Mouse (Mus musculus): ENCODE measurements around the gene Icam2. TPM values are rescaled to one million over a fixed set of nuclear protein-coding genes. Genes with fewer than 3 reads are reported as not detected.
A peak's percentile ranks its signal among the peaks of the same experiment; 100 is the strongest.

The Icam2 gene
- total and polyA plus RNA-seq, 2 experiments from 2014 or later, result 7.4 to 11.9 TPM

DNA sequence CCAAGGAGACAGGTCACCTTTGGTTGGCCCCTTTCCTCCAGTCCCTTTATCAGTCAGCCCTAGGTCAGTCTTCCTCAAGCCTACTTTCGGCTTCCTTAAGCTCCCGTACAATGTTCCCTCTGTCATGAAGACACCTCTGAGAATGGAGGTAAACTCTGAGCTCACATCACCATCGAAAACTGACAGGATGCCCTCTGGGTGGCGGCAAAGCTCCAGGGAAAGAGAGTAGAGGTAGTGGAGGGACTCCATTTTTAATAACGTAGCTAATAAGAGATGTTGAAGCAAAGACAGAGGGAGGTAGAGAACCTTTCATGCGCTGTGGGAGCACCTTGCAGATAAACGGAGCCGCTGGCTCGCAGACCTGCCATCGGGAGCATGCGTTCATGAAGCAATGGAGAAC lies 6.9 kb downstream of the Icam2 start:
- H3K9ac ChIP-seq (replicated peaks; ENCODE audit: low read length, poor library complexity, severe bottlenecking), result no peak overlapping the region
- no peak overlapping the region for H3K4me3 ChIP-seq (ENCODE audit: low read depth, low read length)
- DNase-seq (ENCODE audit: low spot score), result no peak
- no peak overlapping the region for H3K27ac ChIP-seq (ENCODE audit: low read depth, low read length)
- no peak overlapping the region for H3K4me2 ChIP-seq (ENCODE audit: low read depth, low read length, poor library complexity, severe bottlenecking)
- ATAC-seq (ENCODE audit: low FRiP score), result no peak
- no peaks in the 10 kb centered on the region for H3K27me3 ChIP-seq (ENCODE audit: insufficient read depth, low read length)
- H3K4me1 ChIP-seq (ENCODE audit: insufficient read depth, low read length), result no peaks in the 10 kb centered on the region
- TF ChIP-seq CTCF (IDR thresholded peaks at IDR 0.05), result peak; percentile 27; the same call in 1 of the 2 replicates
- 84% methylated on average over 11 of the region's 11 CpGs for WGBS
- H3K36me3 ChIP-seq (ENCODE audit: insufficient read depth, low read length), result no peaks in the 10 kb centered on the region
- no peaks in the 10 kb centered on the region for H3K9me3 ChIP-seq (ENCODE audit: low read length)

DNA sequence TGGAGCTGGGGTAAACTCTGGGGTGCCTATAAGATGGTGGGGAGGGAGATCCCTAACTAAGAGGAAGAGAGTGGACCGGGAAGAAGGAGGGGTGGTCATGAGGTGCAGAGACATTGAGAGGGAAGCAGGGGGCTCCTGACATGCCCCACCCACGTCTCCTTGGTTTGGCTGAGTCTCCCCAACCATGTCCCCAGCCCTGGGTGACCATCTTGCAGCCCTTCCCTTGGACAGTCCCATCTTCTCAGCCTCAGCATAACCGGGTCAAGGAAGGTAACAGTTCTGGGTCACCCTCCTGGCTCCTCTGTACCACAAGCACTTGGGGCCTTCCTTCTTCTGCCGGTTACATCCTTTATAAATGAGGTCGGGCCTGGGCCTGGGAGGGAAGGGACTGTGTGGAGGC lies 12.9 kb downstream of the Icam2 start:
- Histone ChIP-seq H3K4me1 (ENCODE audit: insufficient read depth, low read length) (no peaks in the 10 kb centered on the region), H3K4me2 (ENCODE audit: low read depth, low read length, poor library complexity, severe bottlenecking) (no peak overlapping the region), H3K27ac (ENCODE audit: low read depth, low read length) (no peak overlapping the region), H3K9ac (replicated peaks; ENCODE audit: low read length, poor library complexity, severe bottlenecking) (no peak overlapping the region), H3K36me3 (ENCODE audit: insufficient read depth, low read length) (no peaks in the 10 kb centered on the region), H3K9me3 (ENCODE audit: low read length) (no peaks in the 10 kb centered on the region), H3K27me3 (ENCODE audit: insufficient read depth, low read length) (no peaks in the 10 kb centered on the region), H3K4me3 (ENCODE audit: low read depth, low read length) (no peak overlapping the region)
- DNase-seq (ENCODE audit: low spot score), result no peak
- 77% methylated on average over 5 of the region's 5 CpGs for WGBS
- no peak for TF ChIP-seq CTCF (IDR thresholded peaks at IDR 0.05)
- ATAC-seq (ENCODE audit: low FRiP score), result no peak

DNA sequence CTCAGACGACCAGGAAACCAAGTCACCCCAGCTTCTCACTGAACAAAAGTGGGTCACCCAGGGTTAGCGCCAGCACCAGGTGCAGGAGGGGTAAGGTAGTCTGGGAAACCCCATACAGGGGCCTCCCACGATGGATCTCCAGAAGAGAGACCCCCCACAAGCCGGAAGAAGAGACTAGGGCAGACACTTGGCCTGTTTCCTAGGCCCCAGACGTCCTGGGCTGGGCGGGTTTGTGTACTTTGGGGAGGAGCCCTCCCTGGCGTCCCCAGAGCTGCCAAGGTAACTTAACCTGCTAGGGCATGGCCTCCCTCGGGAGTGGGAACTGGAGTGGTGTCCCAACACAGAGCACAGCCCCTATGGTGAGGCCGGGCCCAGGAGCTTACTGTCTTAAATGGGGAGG lies 13.3 kb downstream of the Icam2 start:
- no peak overlapping the region for H3K4me2 ChIP-seq (ENCODE audit: low read depth, low read length, poor library complexity, severe bottlenecking)
- 44% methylated on average over 9 of the region's 9 CpGs for WGBS

DNA sequence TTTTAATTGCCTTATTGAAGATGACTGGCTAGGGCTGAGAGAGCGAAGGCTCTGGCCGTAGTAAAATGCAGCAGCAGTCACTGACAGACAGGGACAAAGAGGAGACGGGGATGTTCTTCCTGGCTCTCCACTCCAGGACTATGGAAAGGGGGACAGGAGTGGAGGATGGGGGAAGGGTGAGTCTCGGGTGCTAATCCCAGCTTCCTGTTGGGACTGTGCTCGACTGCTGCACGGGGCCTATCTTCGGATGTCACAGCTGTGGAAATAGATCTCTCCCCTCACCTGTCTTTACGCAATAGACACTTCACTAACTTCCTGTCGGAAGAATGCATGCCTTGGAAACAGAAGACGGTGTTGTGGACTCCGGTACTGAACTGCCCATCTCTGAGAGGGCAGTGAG lies 13.9 kb downstream of the Icam2 start:
- H3K4me2 ChIP-seq (ENCODE audit: low read depth, low read length, poor library complexity, severe bottlenecking), result no peak overlapping the region
- no peaks in the 10 kb centered on the region for H3K27me3 ChIP-seq (ENCODE audit: insufficient read depth, low read length)
- no peak overlapping the region for H3K27ac ChIP-seq (ENCODE audit: low read depth, low read length)
- no peak overlapping the region for H3K4me3 ChIP-seq (ENCODE audit: low read depth, low read length)
- DNase-seq (ENCODE audit: low spot score) (no peak), ATAC-seq (ENCODE audit: low FRiP score) (no peak)
- H3K9ac ChIP-seq (replicated peaks; ENCODE audit: low read length, poor library complexity, severe bottlenecking), result no peak overlapping the region
- WGBS, result 60% methylated on average over 11 of the region's 11 CpGs
- no peak for TF ChIP-seq CTCF (IDR thresholded peaks at IDR 0.05)
- H3K4me1 ChIP-seq (ENCODE audit: insufficient read depth, low read length), result no peaks in the 10 kb centered on the region
- H3K9me3 ChIP-seq (ENCODE audit: low read length), result no peaks in the 10 kb centered on the region
- H3K36me3 ChIP-seq (ENCODE audit: insufficient read depth, low read length), result no peaks in the 10 kb centered on the region

More for the DNA sequence above, 13.3 kb downstream of the Icam2 start:
- Histone ChIP-seq H3K9ac (replicated peaks; ENCODE audit: low read length, poor library complexity, severe bottlenecking) (no peak overlapping the region), H3K4me3 (ENCODE audit: low read depth, low read length) (no peak overlapping the region), H3K4me1 (ENCODE audit: insufficient read depth, low read length) (no peaks in the 10 kb centered on the region), H3K27ac (ENCODE audit: low read depth, low read length) (no peak overlapping the region), H3K36me3 (ENCODE audit: insufficient read depth, low read length) (no peaks in the 10 kb centered on the region), H3K27me3 (ENCODE audit: insufficient read depth, low read length) (no peaks in the 10 kb centered on the region), H3K9me3 (ENCODE audit: low read length) (no peaks in the 10 kb centered on the region)
- no peak for TF ChIP-seq CTCF (IDR thresholded peaks at IDR 0.05)
- ATAC-seq (ENCODE audit: low FRiP score) (no peak), DNase-seq (ENCODE audit: low spot score) (no peak)

DNA sequence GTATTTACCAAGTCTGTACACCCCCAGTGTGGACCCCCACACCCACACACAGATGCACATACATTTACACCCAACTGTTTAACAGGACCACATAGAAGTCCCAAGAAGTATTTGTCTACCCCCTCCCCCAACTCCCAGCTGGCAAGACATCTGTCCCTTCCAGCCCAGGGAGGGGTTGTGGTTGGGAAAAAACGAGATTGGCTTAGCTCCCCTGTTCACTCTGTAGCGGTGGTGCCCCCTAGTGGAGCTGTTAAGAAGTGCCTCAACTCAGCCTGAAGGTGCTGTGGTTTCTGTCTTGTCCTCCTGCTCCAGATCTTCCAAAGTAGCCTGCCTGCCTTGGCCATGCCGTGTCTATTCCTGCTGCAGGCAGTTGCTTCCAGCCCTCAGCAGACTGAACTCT lies 21.6 kb downstream of the Icam2 start:
- no peak for ATAC-seq (ENCODE audit: low FRiP score)
- H3K9me3 ChIP-seq (ENCODE audit: low read length), result no peaks in the 10 kb centered on the region
- no peak overlapping the region for H3K4me3 ChIP-seq (ENCODE audit: low read depth, low read length)
- no peaks in the 10 kb centered on the region for H3K27me3 ChIP-seq (ENCODE audit: insufficient read depth, low read length)
- DNase-seq (ENCODE audit: low spot score), result peak; percentile 70
- peak; percentile 82 for TF ChIP-seq CTCF (IDR thresholded peaks at IDR 0.05)
- no peak overlapping the region for H3K4me2 ChIP-seq (ENCODE audit: low read depth, low read length, poor library complexity, severe bottlenecking)
- no peak overlapping the region for H3K27ac ChIP-seq (ENCODE audit: low read depth, low read length)
- no peak overlapping the region for H3K9ac ChIP-seq (replicated peaks; ENCODE audit: low read length, poor library complexity, severe bottlenecking)
- H3K4me1 ChIP-seq (ENCODE audit: insufficient read depth, low read length), result no peaks in the 10 kb centered on the region
- no peaks in the 10 kb centered on the region for H3K36me3 ChIP-seq (ENCODE audit: insufficient read depth, low read length)
- 10% methylated on average over 3 of the region's 3 CpGs for WGBS

DNA sequence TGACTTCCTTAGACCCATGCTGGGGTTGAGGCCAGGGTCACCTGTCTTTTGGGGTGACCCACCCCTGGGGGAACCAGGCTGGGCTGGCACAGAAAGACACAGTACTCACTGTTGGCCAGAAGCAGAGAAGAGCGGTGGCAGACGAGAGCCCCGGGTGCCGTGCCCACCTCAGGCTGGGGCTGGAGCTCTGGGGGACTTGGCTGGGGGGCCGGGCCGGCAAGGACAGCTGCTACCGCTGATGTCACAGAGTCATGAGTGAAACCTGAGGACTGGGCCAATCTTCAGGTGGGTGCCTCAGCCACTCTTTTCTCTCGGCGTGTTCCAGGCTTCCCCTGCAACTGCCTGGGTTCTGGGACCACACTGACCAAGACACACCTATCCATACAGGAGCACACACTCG lies 22.5 kb downstream of the Icam2 start, which contains the start of gene Prr29:
Gene Prr29, plus strand, starts transcription at position 107 of the 400 bp plus-strand sequence.
- H3K4me1 ChIP-seq (ENCODE audit: insufficient read depth, low read length), result no peaks in the 10 kb centered on the region
- ATAC-seq (ENCODE audit: low FRiP score) (no peak), DNase-seq (ENCODE audit: low spot score) (no peak)
- H3K4me2 ChIP-seq (ENCODE audit: low read depth, low read length, poor library complexity, severe bottlenecking), result no peak within 1 kb of the TSS
- H3K27ac ChIP-seq (ENCODE audit: low read depth, low read length), result no peak within 1 kb of the TSS
- H3K4me3 ChIP-seq (ENCODE audit: low read depth, low read length), result no peak within 1 kb of the TSS
- no peaks in the 10 kb centered on the region for H3K36me3 ChIP-seq (ENCODE audit: insufficient read depth, low read length)
- WGBS, result 66% methylated on average over 10 of the region's 10 CpGs
- H3K27me3 ChIP-seq (ENCODE audit: insufficient read depth, low read length), result no peaks in the 10 kb centered on the region
- H3K9ac ChIP-seq (replicated peaks; ENCODE audit: low read length, poor library complexity, severe bottlenecking), result 0 out of 2 replicates have a peak within 1 kb of the TSS, but pooled peaks have one; percentile 4
- H3K9me3 ChIP-seq (ENCODE audit: low read length), result no peaks in the 10 kb centered on the region
- TF ChIP-seq CTCF (IDR thresholded peaks at IDR 0.05), result no peak

Data from midbrain, postnatal 0 days (tissue).